Mouse (Mus musculus) A20 (cell line): ENCODE measurements at regions not wholly inside any gene's neighbourhood (a gene's known extent, or its start where the extent isn't known, plus 50 kb on each side); places are given as distances from the start of the nearest gene placed in this dataset.
"Not testable (repeated sequence)": the region's sequence is repeated elsewhere in the genome, so short reads cannot be mapped to it uniquely, and the experiment has no call there.

ENCODE experiments used
- DNase-seq: peaks from one replicate; pipeline ENCODE4 v3.0.0-alpha.2; 2011; ENCODE audit warnings: low read depth, low spot score

DNA sequence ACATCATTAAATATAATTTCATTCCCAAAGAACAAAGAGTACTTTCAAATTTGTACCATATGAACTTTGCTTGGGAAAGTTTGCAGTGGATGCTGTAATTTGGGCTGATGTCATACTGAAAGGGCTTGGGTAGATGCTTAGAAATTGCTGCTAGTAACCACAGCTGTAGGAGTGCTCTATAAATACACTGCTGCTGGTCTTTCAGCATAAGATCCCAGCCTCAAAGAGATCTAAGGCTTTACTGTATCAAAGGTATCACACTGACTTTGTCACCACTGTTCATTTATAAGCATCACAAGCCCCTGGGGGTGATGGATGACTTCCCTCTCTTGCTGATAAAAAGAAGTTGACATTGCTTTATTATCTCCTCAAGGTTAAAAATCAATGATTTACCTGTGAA lies 497.2 kb downstream of the Pla2g4a start:
- no peak for DNase-seq

DNA sequence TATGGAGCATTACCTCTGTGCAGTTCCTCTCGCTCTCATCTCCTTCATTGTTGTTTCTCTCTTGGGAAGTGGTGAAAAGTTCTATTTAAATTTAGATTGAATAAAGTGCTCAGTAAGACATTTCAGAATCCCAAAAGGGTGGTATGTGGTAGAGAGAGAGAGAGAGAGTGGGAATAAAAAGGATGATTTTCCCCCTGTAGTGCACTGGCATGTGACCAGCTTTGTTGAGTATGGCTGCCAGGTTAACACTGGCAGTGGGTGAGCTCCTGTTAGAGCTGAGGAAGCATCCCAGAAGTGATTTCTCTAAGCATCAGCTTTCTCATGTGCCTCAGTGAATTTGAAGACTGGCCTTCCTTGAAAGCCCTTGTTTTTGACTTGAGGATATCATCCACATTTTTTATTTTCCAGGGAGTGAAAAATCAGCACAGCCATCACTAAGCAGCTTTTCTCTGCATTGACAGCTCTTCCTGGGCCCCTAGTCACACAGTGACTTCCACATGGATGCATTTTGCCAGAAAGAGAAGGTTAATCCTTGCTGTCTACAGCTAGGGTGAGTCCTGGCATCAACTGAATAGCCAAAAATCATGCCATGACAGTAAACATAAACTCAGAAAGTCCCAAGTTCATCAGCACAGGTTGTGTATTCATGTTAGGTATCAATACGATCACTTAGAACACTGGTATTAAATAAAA lies 511.1 kb downstream of the Pla2g4a start:
- DNase-seq = no peak

DNA sequence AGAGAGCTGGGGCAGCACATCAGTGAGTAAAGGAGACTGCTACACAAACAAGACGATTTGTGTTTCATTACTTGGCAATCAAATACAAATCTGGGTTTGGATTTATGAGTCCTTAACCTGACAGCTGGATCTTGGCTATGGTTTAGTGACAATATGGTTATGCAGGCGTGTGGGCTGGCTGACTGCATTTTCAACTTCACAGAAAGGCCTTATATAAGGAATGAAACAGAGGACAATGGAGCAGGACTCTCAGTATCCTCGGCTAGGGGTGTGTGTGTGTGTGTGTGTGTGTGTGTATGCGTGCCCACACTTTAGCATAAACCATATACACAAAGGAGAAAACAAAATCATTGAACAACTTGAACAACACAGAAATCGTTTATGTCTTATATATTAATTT lies 512.6 kb downstream of the Pla2g4a start:
- DNase-seq = no peak

DNA sequence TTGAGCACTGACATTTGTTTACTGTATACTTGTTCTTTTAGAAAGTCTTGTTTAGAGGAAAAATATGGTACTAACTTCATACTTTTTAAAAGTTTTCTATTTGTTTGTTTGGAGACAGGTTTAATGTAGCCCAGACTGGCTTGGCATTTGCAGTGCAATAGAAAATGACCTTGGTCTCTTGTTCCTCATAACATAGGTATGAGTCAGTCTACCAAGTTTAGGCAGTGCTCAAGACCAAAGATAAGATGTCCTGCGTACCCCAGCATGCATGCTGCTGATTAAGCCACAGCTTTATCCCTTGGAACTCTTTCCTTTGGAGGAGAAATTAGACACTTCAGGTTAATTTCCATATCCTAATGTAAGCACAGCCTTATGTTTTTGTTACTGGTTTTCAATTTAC lies 550.1 kb downstream of the Pla2g4a start:
- no peak for DNase-seq

DNA sequence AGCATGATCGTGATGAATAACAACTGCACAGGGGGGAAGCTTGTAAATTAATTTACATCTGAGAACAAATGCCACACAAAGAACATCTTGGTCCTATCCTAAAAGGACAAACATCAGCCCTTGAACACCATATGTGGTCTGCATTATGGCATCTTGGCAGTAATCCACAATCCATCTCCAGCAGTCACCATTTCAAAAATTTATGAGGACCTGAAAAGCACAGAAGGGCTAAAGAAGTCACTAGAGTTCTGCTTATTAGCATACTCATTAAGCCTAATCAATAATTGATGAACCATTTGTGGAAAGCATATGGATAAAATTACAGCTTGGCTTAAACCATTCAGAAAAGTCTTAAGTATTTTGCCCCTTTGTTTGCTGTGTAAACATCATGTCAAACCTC lies 555.7 kb downstream of the Pla2g4a start:
- no peak for DNase-seq

DNA sequence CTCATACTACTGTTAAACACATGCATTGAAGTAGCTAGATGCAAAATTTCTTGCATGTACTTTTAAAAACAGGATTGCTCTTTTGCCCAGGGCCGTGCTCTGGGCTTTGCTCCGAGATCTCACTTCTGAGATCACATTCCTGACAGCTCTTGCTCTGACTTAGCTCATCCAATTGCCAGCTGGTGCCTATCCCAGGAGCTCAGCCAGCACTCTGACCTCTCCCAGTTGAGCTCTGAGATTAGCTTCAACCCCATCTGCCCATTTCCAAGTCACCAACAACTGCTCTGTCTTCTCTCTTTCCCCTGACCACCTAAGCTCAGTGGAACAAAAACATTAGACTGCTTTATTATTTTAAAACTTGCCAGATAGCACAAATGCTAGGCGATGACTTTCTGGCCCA lies 572.4 kb downstream of the Pla2g4a start:
- DNase-seq = no peak

DNA sequence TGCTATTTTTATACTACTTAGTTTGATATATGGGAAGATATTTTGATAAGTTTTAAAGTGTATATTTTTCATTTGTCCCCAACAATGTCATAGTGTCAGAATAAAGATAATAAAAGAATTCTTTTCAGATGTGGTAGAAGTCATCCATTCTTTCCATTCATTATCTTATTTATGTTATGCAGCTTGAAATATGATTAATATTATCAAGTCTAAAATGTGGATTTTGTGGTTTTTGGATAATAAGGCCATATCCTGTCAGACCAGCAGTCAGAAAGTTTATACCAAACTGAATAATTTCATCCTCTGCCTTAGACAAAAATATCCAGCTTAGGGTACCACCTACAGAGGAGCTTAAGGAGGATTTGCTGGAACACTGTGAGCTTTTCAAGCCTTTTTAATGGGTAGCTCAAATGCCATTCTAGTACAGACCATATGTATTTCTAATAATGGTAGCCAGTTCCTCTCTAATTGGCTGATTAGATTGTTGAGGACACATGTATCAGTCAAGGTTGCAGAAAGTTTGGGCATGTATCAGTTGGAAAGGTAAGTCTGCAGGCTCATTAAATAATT lies 609.7 kb downstream of the Pla2g4a start:
- DNase-seq = no peak

DNA sequence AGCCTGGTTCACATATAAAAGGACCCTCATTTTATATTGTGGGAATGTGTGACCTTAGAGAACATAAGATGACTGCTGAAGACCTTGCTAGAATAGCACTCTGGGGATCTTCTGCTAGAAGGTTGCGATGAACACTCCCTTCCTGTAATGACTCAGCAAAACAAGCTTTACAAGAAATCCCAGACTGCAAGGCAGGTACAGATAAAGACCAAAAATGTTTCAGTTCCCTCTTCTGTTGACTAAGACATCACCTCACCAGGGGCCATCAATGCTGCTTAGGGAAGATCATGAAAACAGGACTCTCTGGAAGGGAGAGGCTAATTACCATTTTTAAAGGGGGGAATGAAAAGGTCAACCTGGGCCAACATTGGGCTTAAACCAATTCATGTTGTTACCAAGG lies 613.7 kb downstream of the Pla2g4a start:
- peak; percentile 68 for DNase-seq

DNA sequence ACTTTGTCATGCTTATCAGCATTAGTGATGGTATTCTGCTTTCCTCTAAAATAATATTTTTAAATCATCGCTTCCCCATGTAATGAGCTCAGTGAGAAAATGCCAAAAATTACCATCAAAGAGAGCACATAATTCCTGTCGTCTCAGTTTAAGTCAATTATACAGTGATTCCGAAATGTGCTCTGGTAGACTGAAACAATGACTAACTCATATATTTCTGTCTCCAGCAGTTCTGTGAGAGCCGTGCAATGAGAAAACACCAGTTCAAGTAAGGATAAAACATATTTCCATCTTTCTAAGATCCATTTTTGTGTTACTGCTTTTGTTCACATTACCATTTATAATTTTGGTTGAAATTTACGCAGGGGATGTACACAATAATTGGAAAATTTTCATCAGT lies 622.9 kb downstream of the Pla2g4a start:
- DNase-seq = no peak

DNA sequence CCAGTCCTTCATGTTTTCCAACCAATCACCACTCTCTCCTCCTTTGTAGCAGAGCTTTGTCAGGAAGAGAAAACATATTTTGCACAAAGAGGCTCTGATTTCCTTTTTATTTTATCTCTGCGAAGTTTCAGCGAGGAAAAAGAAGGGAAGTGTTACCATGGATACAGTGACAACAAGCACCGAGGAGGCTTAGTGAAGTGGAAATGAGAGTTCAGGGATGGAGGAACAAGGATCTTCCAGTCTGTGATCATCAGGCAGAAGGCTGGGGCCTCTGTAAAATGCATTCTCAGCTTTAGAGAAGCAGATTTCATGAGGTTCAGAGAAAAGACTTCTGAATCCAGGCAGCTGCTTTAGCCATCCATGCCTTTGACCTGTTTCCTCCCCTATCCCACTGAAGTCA lies 628.9 kb downstream of the Pla2g4a start:
- DNase-seq = no peak

DNA sequence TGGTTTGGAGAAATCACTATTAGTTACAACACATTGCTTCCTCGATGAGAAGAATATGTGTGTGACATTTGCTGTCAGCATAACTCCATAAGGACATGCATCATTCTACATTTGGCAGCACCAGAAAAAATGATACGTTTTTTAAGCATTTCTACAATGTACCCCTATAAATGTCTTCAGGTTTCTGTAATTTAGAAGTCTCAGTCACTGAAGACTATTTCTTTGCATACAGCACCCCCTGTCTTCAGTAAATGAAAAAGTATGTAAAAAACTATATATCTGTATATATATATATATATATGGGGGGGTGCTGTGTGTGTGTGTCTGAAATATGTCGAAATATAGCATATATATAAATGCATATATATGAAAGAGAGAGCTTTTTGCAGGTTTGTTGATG lies 633.9 kb downstream of the Pla2g4a start:
- DNase-seq = no peak

DNA sequence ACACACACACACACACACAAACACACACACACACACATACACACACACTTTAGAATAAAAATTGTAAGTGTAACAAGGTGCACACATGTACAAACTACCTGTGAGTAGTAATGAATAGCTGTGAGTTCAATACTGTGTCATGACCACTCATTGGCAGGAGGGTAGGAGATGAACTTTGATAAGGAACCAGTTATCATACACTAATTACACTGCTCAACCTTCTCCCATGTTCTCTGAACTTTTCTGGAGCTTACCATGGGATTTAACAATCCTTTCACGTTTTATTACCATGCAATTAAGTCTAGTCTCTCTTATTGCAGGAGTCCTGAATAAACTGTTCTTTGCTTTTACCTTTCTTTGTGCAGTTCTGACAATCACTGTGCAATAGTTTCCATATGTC lies 638.0 kb downstream of the Pla2g4a start:
- no peak for DNase-seq

DNA sequence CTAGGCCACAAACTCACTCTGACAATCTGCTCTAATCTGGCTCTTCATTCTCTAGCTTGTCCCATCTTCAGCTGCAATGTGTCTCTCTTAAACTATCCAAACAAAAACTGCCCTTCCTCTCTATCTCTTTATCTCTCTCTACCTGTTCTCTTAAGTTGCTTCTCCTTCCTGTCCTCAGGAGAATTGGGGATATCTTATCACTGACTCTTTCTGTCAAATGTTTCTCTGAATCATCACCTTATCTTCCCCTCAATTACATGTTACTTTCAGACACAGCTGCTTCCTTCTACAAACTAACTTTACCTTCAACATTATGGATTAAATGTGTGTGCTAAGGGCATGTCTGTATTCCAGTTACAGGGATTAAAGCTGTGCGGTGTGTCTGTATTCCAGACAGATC lies 671.4 kb downstream of the Pla2g4a start:
- DNase-seq = no peak

DNA sequence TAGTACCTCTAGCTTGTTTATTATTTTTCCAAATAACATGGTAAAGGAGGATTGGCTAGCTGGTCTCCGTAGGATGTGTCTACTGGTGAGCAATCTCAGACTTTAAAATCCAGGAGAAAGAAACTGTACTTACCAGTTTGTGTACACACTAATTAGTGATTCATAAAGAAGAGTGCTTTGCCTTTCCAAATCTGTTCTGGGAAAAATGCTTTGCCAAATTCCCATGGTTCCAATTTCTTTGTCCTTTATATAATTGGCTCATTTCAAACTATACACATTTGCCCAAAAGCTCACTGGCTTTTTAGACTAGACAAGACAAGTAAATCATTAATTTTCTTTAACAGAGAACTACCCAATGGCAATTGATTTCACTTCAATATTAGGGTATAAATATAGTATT lies 686.2 kb downstream of the Pla2g4a start:
- no peak for DNase-seq

DNA sequence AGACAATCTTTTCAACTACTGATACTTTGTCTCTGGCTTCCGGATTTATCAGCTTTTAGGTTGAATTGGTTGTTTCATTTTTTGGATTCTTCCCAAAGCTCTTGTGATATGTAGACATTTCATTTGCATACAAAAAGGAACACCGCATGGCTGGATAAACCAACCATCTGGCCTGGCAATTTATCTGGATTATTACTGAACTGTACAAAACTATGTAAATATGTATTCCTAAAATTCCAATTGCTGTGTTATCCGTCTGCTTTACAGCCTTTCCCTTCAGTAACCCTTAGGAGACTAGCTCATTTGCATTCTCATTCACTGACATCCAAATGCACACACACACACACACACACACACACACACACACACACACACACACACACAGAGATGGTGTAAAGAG lies 704.2 kb downstream of the Pla2g4a start:
- DNase-seq = no peak

DNA sequence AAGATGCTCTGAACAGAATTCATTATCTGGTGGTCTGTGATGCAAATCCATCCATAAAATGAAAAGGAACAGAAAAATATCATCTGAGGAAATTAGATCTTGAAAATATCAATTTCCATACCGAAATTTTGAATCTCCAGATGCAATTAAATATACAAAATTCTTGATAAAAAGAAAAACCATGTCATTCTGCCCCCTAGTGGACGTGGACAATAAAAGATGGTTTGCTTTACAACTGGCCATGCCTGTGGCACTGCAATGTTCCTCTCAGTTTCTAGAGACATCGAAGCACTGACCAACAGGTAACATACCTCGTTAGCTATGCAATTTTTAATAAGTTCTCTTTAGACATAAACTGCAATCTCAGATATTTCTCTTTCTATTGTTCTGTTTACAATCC lies 706.9 kb downstream of the Pla2g4a start:
- DNase-seq = peak; percentile 47

DNA sequence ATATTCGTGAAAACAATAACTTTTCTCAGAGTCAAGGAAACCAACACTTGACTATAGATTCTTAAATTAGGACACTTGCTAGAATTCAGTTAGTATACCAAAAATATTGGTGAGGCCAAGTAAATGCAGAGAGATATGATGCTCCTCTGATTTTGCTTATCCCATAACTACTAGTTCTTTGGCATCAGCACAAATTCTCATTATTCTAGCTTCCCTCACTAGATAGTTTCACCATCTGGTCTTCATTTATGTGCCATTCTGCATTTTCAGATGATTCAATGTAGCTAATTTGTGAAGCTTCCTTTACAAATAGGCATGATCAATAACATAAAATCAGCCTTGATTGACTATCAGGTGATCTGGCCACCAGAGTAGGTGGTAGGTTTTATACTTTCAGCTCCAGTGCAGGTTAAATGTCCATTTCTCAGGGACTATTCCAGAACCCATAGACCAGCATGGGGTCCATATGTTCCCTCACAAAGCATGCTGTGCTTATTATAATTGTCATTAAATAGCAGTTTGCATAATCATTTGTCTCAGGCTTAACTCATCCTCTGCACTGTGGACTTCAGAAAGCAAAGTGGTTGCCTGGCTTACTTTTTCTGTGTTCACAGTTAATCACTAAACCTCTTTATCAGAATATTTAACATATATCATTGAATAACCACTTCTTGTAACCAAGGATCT lies 722.6 kb downstream of the Pla2g4a start:
- DNase-seq = no peak

DNA sequence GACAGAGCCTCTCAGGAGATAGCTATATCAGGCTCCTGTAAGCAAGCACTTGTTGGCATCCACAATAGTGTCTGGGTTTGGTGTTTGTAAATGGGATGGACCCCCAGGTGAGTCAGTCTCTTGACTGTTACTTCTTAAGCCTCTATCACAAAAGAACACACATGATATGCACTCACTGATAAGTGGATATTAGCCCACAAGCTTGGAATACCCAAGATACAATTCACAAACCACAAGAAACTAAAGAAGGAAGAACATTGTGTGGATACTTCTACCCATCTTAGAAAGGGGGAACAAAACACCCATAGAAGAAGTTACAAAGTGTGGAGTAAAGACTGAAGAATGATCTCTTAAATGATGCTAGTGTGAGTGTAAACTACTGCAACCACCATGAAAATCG lies 733.9 kb downstream of the Pla2g4a start:
- not testable (repeated sequence) for DNase-seq

DNA sequence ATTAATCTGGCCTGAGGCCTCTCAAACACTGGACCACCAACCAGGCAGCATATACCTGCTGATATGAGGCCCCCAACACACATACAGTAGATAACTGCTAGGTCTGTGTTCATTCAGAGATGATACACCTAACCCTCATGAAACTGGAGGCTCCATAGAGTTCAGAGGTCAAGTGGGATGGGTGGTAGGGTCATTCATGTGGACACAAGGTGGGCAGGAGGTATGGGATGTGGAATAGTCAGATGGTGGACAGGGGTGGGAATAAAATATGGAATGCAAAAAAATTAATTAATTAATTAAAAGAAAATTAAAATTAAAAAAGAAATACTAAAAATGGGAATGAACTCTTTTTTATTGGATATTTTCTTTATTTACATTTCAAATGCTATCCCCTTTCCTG lies 734.7 kb downstream of the Pla2g4a start:
- no peak for DNase-seq

DNA sequence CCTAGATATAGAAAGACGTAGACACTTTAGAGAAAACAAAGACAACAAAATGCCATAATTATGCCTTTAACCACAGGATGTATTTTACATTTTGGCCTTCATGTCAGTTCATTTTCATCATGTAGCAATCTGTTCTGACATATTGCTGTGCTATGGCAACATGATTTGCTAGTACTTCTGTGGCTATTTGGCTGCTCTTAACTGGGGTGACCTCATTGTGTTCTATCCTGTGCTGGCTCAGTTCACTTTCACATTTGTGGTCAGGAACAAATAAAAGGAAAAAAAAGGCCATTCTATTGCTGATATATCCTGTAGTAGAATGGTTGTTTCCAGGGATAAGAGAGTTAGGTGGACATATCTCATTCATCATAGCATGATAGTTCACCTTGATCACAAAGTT lies 758.5 kb downstream of the Pla2g4a start:
- DNase-seq = no peak

DNA sequence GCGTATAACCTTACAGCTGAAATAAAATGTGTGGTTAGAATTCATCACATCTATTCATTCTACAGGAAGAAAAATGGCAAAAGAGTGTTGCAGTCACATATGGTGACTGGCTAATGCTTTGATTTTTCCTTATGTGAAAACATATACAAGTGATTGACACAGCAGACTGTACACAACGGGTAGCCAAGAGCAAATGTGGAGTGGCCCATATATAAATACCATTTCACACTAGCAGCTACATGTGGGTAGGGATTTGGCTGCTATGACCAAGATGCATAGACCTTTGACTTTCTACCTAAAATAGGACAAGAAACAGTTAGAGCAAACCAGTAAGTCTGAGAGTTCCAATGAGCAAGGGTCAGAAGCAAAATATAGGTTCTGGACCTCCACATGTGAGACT lies 761.8 kb downstream of the Pla2g4a start:
- DNase-seq = no peak

DNA sequence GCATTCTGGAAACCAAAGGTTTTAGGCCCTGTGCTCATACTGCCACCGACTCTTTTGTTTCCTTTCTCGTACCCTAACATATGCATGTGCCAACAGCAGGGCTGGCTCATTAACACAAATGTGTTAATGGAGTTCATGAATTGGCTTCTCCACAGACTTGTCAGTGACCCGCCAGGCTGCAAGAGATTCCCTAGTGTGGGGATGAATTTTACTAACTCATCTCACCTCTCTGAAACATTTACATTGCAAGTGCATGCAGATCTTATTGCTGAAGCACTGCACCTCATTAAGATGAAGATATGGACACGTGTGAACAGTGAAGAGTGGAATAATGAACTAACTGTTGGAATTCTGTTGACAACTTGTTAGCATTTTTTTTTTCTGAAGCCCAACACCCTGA lies 762.2 kb downstream of the Pla2g4a start:
- no peak for DNase-seq
